Comparison of ENCODE assay signal across 40 mouse cellular contexts in genomic region chr16:89550298-89550697, GRCm38 (mm10). TPM values are rescaled to one million over a fixed set of nuclear protein-coding genes. Genes with fewer than 3 reads are reported as not detected.
DNase-seq lines count a peak whose midpoint lies in the region; ATAC-seq and TF ChIP-seq lines count a peak whose summit lies in the region.
"Had no signal": no experiment of that assay in that cellular context is flagged by ENCODE, and none has a peak within 500 bp of the region (broad histone marks: within the 10 kb centered on the region; RNA-seq: fewer than 3 reads in every experiment).

No protein-coding gene starts in this region.

- no peak overlapping the region for H3K4me2 ChIP-seq in forebrain, embryonic 13.5 days
- no peak overlapping the region for H3K4me2 ChIP-seq in forebrain, embryonic 11.5 days (ENCODE audit: low read depth, low read length, severe bottlenecking)
- H3K4me2 ChIP-seq in stomach, embryonic 14.5 days (replicated peaks; ENCODE audit: low read depth, low read length) = no peak overlapping the region
- H3K4me2 ChIP-seq in stomach, postnatal 0 days (replicated peaks; ENCODE audit: low read depth) = no peak overlapping the region
- H3K4me2 ChIP-seq: embryonic facial prominence, embryonic 15.5 days; heart, embryonic 13.5 days; hindbrain, embryonic 14.5 days; limb, embryonic 12.5 days; liver, embryonic 15.5 days; lung, embryonic 15.5 days; midbrain, embryonic 11.5 days; neural tube, embryonic 12.5 days had no signal

- H3K27ac ChIP-seq in forebrain, embryonic 13.5 days = no peak overlapping the region
- no peak overlapping the region for H3K27ac ChIP-seq in forebrain, embryonic 11.5 days (ENCODE audit: low read depth, low read length)
- no peak overlapping the region for H3K27ac ChIP-seq in heart, embryonic 10.5 days
- no peak overlapping the region for H3K27ac ChIP-seq in stomach, embryonic 14.5 days (ENCODE audit: low read length)
- no peak overlapping the region for H3K27ac ChIP-seq in stomach, postnatal 0 days (replicated peaks)
- H3K27ac ChIP-seq: embryonic facial prominence, embryonic 15.5 days; heart, embryonic 13.5 days; hindbrain, embryonic 14.5 days; left cerebral cortex, adult 2 months; limb, embryonic 12.5 days; liver, embryonic 15.5 days; lung, embryonic 15.5 days; neural tube, embryonic 12.5 days had no signal

- no peaks in the 10 kb centered on the region for H3K9me3 ChIP-seq in forebrain, embryonic 13.5 days (replicated peaks)
- H3K9me3 ChIP-seq in forebrain, embryonic 11.5 days (ENCODE audit: control insufficient read depth, low read length) = no peaks in the 10 kb centered on the region
- H3K9me3 ChIP-seq in heart, embryonic 10.5 days = no peaks in the 10 kb centered on the region
- H3K9me3 ChIP-seq in stomach, embryonic 14.5 days (ENCODE audit: control insufficient read depth, low read depth, low read length) = no peaks in the 10 kb centered on the region
- H3K9me3 ChIP-seq in stomach, postnatal 0 days (ENCODE audit: control insufficient read depth, low read length) = no peaks in the 10 kb centered on the region
- H3K9me3 ChIP-seq: embryonic facial prominence, embryonic 15.5 days; heart, embryonic 13.5 days; limb, embryonic 12.5 days; liver, embryonic 15.5 days; lung, embryonic 15.5 days; neural tube, embryonic 12.5 days had no signal

- H3K4me3 ChIP-seq in forebrain, embryonic 13.5 days = no peak overlapping the region
- H3K4me3 ChIP-seq in forebrain, embryonic 11.5 days (ENCODE audit: low read depth, low read length) = no peak overlapping the region
- H3K4me3 ChIP-seq in heart, embryonic 10.5 days = no peak overlapping the region
- H3K4me3 ChIP-seq in stomach, embryonic 14.5 days (ENCODE audit: low read depth, low read length) = no peak overlapping the region
- no peak overlapping the region for H3K4me3 ChIP-seq in stomach, postnatal 0 days (ENCODE audit: low read depth, low read length)
- H3K4me3 ChIP-seq: embryonic facial prominence, embryonic 15.5 days; heart, embryonic 13.5 days; left cerebral cortex, adult 2 months; limb, embryonic 12.5 days; liver, embryonic 15.5 days; lung, embryonic 15.5 days; myocyte; neural tube, embryonic 12.5 days had no signal

- H3K36me3 ChIP-seq in forebrain, embryonic 13.5 days (ENCODE audit: poor library complexity, severe bottlenecking) = no peaks in the 10 kb centered on the region
- H3K36me3 ChIP-seq in forebrain, embryonic 11.5 days (ENCODE audit: control insufficient read depth, insufficient read depth, low read length) = no peaks in the 10 kb centered on the region
- H3K36me3 ChIP-seq in heart, embryonic 10.5 days = no peaks in the 10 kb centered on the region
- no peaks in the 10 kb centered on the region for H3K36me3 ChIP-seq in stomach, embryonic 14.5 days (ENCODE audit: control insufficient read depth, insufficient read depth, low read length)
- H3K36me3 ChIP-seq in stomach, postnatal 0 days (ENCODE audit: control insufficient read depth, insufficient read depth, low read length) = no peaks in the 10 kb centered on the region
- H3K36me3 ChIP-seq: embryonic facial prominence, embryonic 15.5 days; G1E; heart, embryonic 13.5 days; limb, embryonic 12.5 days; liver, embryonic 15.5 days; lung, embryonic 15.5 days; neural tube, embryonic 12.5 days had no signal

- peak; percentile 68; the same call in 1 of the 2 replicates for ATAC-seq in forebrain, embryonic 13.5 days
- ATAC-seq in forebrain, embryonic 11.5 days (replicated peaks; ENCODE audit: low FRiP score) = no peak
- ATAC-seq in stomach, embryonic 14.5 days (ENCODE audit: insufficient number of reproducible peaks, insufficient read depth, low FRiP score, low read depth) = 0 out of 2 replicates have a peak, but pooled peaks have one; percentile 46
- ATAC-seq in stomach, postnatal 0 days (ENCODE audit: low FRiP score, low TSS enrichment) = no peak
- ATAC-seq: midbrain, embryonic 16.5 days; Patski had no signal

- no peaks in the 10 kb centered on the region for H3K27me3 ChIP-seq in forebrain, embryonic 13.5 days
- no peaks in the 10 kb centered on the region for H3K27me3 ChIP-seq in forebrain, embryonic 11.5 days (ENCODE audit: control insufficient read depth, insufficient read depth, low read length)
- H3K27me3 ChIP-seq in heart, embryonic 10.5 days (ENCODE audit: insufficient read depth, poor library complexity, severe bottlenecking) = no peaks in the 10 kb centered on the region
- no peaks in the 10 kb centered on the region for H3K27me3 ChIP-seq in stomach, embryonic 14.5 days (ENCODE audit: control insufficient read depth, insufficient read depth, low read length)
- H3K27me3 ChIP-seq in stomach, postnatal 0 days (ENCODE audit: control insufficient read depth, insufficient read depth, low read length) = no peaks in the 10 kb centered on the region
- H3K27me3 ChIP-seq: embryonic facial prominence, embryonic 15.5 days; heart, embryonic 13.5 days; limb, embryonic 12.5 days; liver, embryonic 15.5 days; lung, embryonic 15.5 days; neural tube, embryonic 12.5 days; Patski had no signal

- TF ChIP-seq CTCF in stomach, postnatal 0 days (IDR thresholded peaks at IDR 0.05; ENCODE audit: low read depth) = no peak

- no peak overlapping the region for H3K9ac ChIP-seq in forebrain, embryonic 13.5 days
- no peak overlapping the region for H3K9ac ChIP-seq in forebrain, embryonic 11.5 days (ENCODE audit: low read length)
- H3K9ac ChIP-seq in stomach, embryonic 14.5 days (replicated peaks; ENCODE audit: low read depth, low read length) = no peak overlapping the region
- H3K9ac ChIP-seq in stomach, postnatal 0 days (ENCODE audit: low read length) = no peak overlapping the region
- H3K9ac ChIP-seq: embryonic facial prominence, embryonic 15.5 days; heart, embryonic 13.5 days; hindbrain, embryonic 14.5 days; limb, embryonic 12.5 days; liver, embryonic 15.5 days; lung, embryonic 15.5 days; neural tube, embryonic 12.5 days had no signal

- TF ChIP-seq EP300 in stomach, postnatal 0 days (optimal IDR thresholded peaks at IDR 0.05) = no peak

- DNase-seq in forebrain, embryonic 11.5 days (ENCODE audit: low spot score) = no peak
- peak; percentile 21 for DNase-seq in heart, adult 8-10 months (ENCODE audit: low spot score)
- no peak for DNase-seq in heart, embryonic 10.5 days (ENCODE audit: low spot score)
- no peak for DNase-seq in stomach, postnatal 0 days (ENCODE audit: low spot score)
- no peak for DNase-seq in layer of hippocampus, adult 9-10 months (ENCODE audit: low spot score)
- DNase-seq: adrenal gland, postnatal 10 days; cerebellum, adult 11-12 months; cerebellum, postnatal 10 days; gastrocnemius, postnatal 10 days; kidney, adult 11 months; kidney, postnatal 14 days; lung, postnatal 36 days; right cerebral cortex, adult 18-20 months; spleen, adult 18-20 months; thymus, postnatal 4 days had no signal

- H3K4me1 ChIP-seq in forebrain, embryonic 13.5 days = no peaks in the 10 kb centered on the region
- H3K4me1 ChIP-seq in forebrain, embryonic 11.5 days (replicated peaks; ENCODE audit: control insufficient read depth, insufficient read depth, low read length) = no peaks in the 10 kb centered on the region
- no peaks in the 10 kb centered on the region for H3K4me1 ChIP-seq in heart, embryonic 10.5 days
- no peaks in the 10 kb centered on the region for H3K4me1 ChIP-seq in stomach, embryonic 14.5 days (ENCODE audit: control insufficient read depth, insufficient read depth, low read length)
- no peaks in the 10 kb centered on the region for H3K4me1 ChIP-seq in stomach, postnatal 0 days (replicated peaks; ENCODE audit: control insufficient read depth, insufficient read depth)
- H3K4me1 ChIP-seq: embryonic facial prominence, embryonic 15.5 days; heart, embryonic 13.5 days; limb, embryonic 12.5 days; liver, embryonic 15.5 days; lung, embryonic 15.5 days; neural tube, embryonic 12.5 days had no signal

RNA-seq across cellular contexts. Expression of gene Krtap11-1, which starts 20.7 kb away (rescaled TPM):
- polyA plus RNA-seq in forebrain, embryonic 13.5 days (2015; fragmentation: Nextera tagmentation; extraction: Ambion mirVana) = not detected in 2 replicates
- not detected in 2 replicates for polyA plus RNA-seq in forebrain, embryonic 11.5 days (2014; fragmentation: Nextera tagmentation; extraction: Ambion mirVana)
- not detected for total RNA-seq in heart, adult 8-10 months (2022)
- not detected in 2 replicates for polyA plus RNA-seq in heart, embryonic 10.5 days (2016; fragmentation: Nextera tagmentation; extraction: Ambion mirVana)
- not detected in 2 replicates for polyA plus RNA-seq in stomach, embryonic 14.5 days (2014; fragmentation: Nextera tagmentation; extraction: Ambion mirVana)
- not detected in 2 replicates for polyA plus RNA-seq in stomach, postnatal 0 days (2015; fragmentation: Nextera tagmentation; extraction: Ambion mirVana)
- total RNA-seq: adrenal gland, postnatal 10 days; common myeloid progenitor, adult 5-6 weeks; G1E; gastrocnemius, postnatal 10 days; hematopoietic stem cell, adult 5-6 weeks; layer of hippocampus, postnatal 10 days; left cerebral cortex, adult 2 months; left cerebral cortex, postnatal 25 days; liver, adult 2 months; megakaryocyte, adult 5-6 weeks had no signal
- polyA plus RNA-seq: G1E; heart, embryonic 13.5 days; hindbrain, embryonic 14.5 days; kidney, embryonic 14.5 days; limb, embryonic 12.5 days; liver, adult 2 months; liver, embryonic 15.5 days; lung, embryonic 15.5 days; midbrain, embryonic 11.5 days; midbrain, embryonic 16.5 days; myocyte; neural tube, embryonic 12.5 days; Patski; testis, adult 2 months; thymus, postnatal 0 days had no signal

RNA-seq across cellular contexts. Expression of gene Krtap7-1, which starts 42.2 kb away (rescaled TPM):
- not detected in 2 replicates for polyA plus RNA-seq in forebrain, embryonic 13.5 days (2015; fragmentation: Nextera tagmentation; extraction: Ambion mirVana)
- polyA plus RNA-seq in forebrain, embryonic 11.5 days (2014; fragmentation: Nextera tagmentation; extraction: Ambion mirVana) = not detected in 2 replicates
- not detected for total RNA-seq in heart, adult 8-10 months (2022)
- polyA plus RNA-seq in heart, embryonic 10.5 days (2016; fragmentation: Nextera tagmentation; extraction: Ambion mirVana) = not detected in 2 replicates
- polyA plus RNA-seq in stomach, embryonic 14.5 days (2014; fragmentation: Nextera tagmentation; extraction: Ambion mirVana) = not detected in 2 replicates
- polyA plus RNA-seq in stomach, postnatal 0 days (2015; fragmentation: Nextera tagmentation; extraction: Ambion mirVana) = not detected in 2 replicates
- total RNA-seq: adrenal gland, postnatal 10 days; common myeloid progenitor, adult 5-6 weeks; G1E; hematopoietic stem cell, adult 5-6 weeks; layer of hippocampus, postnatal 10 days; left cerebral cortex, adult 2 months; left cerebral cortex, postnatal 25 days; liver, adult 2 months; megakaryocyte, adult 5-6 weeks had no signal
- polyA plus RNA-seq: G1E; gonadal fat pad, adult 2 months; heart, embryonic 13.5 days; hindbrain, embryonic 14.5 days; kidney, embryonic 14.5 days; limb, embryonic 12.5 days; liver, adult 2 months; liver, embryonic 15.5 days; lung, embryonic 15.5 days; midbrain, embryonic 16.5 days; myocyte; neural tube, embryonic 12.5 days; Patski; testis, adult 2 months; thymus, postnatal 0 days had no signal

Comparison
In these comparisons a context has a peak if more than half of its experiments do, and no peak if none do; other contexts are left out.
1. ATAC-seq: peak in forebrain, embryonic 13.5 days (single experiment) and stomach, embryonic 14.5 days (single experiment); none in forebrain, embryonic 11.5 days (single experiment) and stomach, postnatal 0 days (single experiment).